Mouse (Mus musculus) liver, embryonic 11.5 days (tissue): ENCODE measurements at regions not wholly inside any gene's neighbourhood (a gene's known extent, or its start where the extent isn't known, plus 50 kb on each side); places are given as distances from the start of the nearest gene placed in this dataset.

Experiments used
- ATAC-seq: fragments of 200-750 bp; cut with Nextera tagmentation; replicated peaks from 2 replicates; pipeline ENCODE4 v1.8.0; 2017; ENCODE audit warnings: moderate number of reproducible peaks, mild to moderate bottlenecking, moderate TSS enrichment, moderate library complexity; ENCODE audit not compliant: low FRiP score
- DNase-seq: peaks from one replicate; pipeline ENCODE4 v3.0.0-alpha.2; 2017; ENCODE audit warnings: low spot score
- H3K27ac ChIP-seq: fragments of 300-500 bp; sonication (generic); 2 replicates; pipeline ENCODE4 v1.5.1; 2014; ENCODE audit warnings: mild to moderate bottlenecking, low read depth, low read length, control low read depth
- H3K27me3 ChIP-seq: fragments of 300-500 bp; sonication (generic); replicated peaks from 2 replicates; pipeline ENCODE4 v1.6.1; 2014; ENCODE audit warnings: low read length, mixed read lengths; ENCODE audit not compliant: control insufficient read depth, insufficient read depth
- H3K36me3 ChIP-seq: fragments of 300-500 bp; sonication (generic); 2 replicates; pipeline ENCODE4 v1.6.1; 2014; ENCODE audit warnings: mild to moderate bottlenecking, low read length, moderate library complexity, mixed read lengths; ENCODE audit not compliant: control insufficient read depth, insufficient read depth
- H3K4me1 ChIP-seq: fragments of 300-500 bp; sonication (generic); replicated peaks from 2 replicates; pipeline ENCODE4 v1.6.1; 2014; ENCODE audit warnings: low read length, mixed read lengths; ENCODE audit not compliant: control insufficient read depth, insufficient read depth
- H3K4me2 ChIP-seq: fragments of 300-500 bp; sonication (generic); 2 replicates; pipeline ENCODE4 v1.6.1; 2014; ENCODE audit warnings: mild to moderate bottlenecking, control low read depth, moderate library complexity
- H3K4me3 ChIP-seq: fragments of 300-500 bp; sonication (generic); 2 replicates; pipeline ENCODE4 v1.5.1; 2014; ENCODE audit warnings: low read depth, low read length, control low read depth
- H3K9ac ChIP-seq: fragments of 300-500 bp; sonication (generic); 2 replicates; pipeline ENCODE4 v1.6.1; 2014; ENCODE audit warnings: low read depth, low read length, control low read depth
- H3K9me3 ChIP-seq: fragments of 300-500 bp; sonication (generic); 2 replicates; pipeline ENCODE4 v1.6.1; 2016; ENCODE audit warnings: low read length, inconsistent platforms, mixed read lengths; ENCODE audit not compliant: control insufficient read depth
- WGBS: fragments of 180-500 bp; shearing (Covaris S2); extraction: QIAGEN DNeasy Blood & Tissue Kit; methylation state at CpG from one replicate; pipeline ENCODE4 v1.1.7; 2014; 5-methylcytosine and 5-hydroxymethylcytosine counted together

DNA sequence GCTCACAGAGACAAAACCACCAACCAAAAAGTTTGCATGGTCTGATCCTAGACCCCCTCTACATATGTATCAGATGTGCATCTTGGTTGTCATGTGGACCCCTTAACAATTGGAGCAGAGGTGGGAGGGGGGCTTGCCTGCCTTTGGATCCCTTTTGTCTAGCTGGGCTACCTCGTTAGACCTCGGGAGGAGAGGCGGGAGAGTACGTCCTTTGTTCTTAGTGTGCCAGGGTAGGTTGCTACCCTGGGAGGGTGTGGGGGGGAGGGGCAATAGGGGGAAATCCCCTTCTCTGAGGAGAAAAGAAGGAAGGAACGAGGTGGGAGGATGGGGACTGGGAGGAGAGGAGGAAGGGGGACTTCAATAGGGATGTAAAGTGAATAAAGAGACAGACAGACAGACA lies 58.5 kb upstream of the Coch start:
- no peaks in the 10 kb centered on the region for H3K4me1 ChIP-seq
- DNase-seq, result no peak
- no peaks in the 10 kb centered on the region for H3K27me3 ChIP-seq
- no peak overlapping the region for H3K27ac ChIP-seq
- no peak overlapping the region for H3K9ac ChIP-seq
- H3K9me3 ChIP-seq, result no peaks in the 10 kb centered on the region
- ATAC-seq, result no peak
- H3K4me3 ChIP-seq, result no peak overlapping the region
- 20% methylated on average over 5 of the region's 5 CpGs for WGBS
- H3K36me3 ChIP-seq, result no peaks in the 10 kb centered on the region
- no peak overlapping the region for H3K4me2 ChIP-seq

DNA sequence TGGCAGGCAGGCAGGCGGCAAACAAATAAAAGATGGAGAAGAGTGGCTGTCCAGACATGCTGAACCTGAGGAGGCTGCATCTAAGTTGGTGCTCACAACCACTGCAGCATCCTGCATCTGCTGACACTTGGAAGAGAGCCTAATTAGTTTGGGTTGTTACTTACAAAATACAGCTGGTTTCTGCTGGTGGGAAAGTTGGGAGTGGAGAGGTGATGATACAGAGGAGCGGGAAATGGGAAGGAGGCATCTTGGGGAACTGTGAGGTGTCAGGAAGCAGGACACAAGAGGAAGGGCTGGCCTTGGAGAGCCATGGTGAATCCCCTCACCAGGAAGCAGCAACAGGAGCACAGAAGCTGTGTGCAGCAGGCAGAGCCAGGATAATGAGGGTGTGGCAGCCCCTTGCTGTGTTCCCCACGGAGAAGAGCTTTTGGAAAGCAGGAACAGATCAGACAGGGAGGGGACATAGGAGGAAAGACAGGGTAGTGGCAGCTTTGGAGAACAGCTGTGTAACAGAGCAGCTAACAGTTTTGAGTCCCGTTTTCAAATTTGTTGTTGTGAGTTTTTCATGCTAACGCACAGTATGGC lies 58.0 kb upstream of the Coch start:
- Histone ChIP-seq H3K9me3 (no peaks in the 10 kb centered on the region), H3K4me1 (no peaks in the 10 kb centered on the region), H3K36me3 (no peaks in the 10 kb centered on the region), H3K27ac (no peak overlapping the region), H3K9ac (no peak overlapping the region), H3K4me3 (no peak overlapping the region), H3K27me3 (no peaks in the 10 kb centered on the region), H3K4me2 (no peak overlapping the region)
- WGBS, result 36% methylated on average over 5 of the region's 5 CpGs
- no peak for DNase-seq
- ATAC-seq, result no peak
